Mouse (Mus musculus): Measurements from ENCODE around the gene Cyb5d1.

DNA sequence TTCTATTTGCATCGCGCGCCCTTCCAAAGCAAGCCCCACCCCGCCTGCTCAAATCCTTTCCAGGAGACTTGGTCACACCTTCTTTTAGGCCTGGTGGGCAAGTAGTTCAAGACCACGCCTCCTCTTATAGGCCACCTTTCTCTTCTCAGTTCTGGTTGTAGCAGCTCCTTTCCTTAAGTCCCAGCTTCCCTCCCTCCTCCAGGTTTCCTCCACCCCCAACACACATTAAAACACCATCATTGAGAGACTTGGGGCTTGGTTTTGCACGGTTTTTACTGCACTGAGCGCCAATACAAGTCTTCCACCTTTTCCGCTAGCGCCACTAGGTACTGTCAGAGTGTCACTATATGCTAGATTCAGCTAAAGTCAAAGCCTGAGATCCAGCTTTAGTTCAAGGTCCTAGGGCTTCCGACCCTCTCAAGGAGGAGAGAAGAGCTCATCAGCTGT lies 25.1 kb upstream of the Cyb5d1 start:
- TF ChIP-seq CTCF (conservative IDR thresholded peaks at IDR 0.05; ENCODE audit: insufficient read depth, insufficient read length, low read depth, low read length) (no peak), POLR2A (IDR thresholded peaks at IDR 0.05; ENCODE audit: low read depth, low read length) (no peak)
